Mouse (Mus musculus): ENCODE measurements at regions not wholly inside any gene's neighbourhood (a gene's known extent, or its start where the extent isn't known, plus 50 kb on each side); places are given as distances from the start of the nearest gene placed in this dataset.

DNA sequence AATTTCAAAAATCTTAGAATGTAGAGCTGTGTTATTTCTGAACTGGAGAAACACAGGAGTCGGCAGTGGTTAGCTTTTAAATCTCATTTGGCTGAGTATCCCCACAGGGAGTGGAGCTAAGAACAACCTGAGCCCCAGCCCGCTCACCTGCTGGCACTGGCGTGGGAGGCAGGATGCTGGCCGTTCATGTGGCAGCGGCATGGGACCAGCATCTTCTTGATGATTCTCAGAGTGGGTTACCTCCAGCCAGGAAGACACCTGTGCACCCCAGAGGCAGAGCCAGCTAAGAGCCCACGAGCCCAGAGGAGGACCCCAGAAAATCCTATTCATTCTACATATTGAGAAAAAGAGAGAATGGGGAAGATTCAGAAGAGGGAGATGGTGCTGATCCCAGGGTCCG lies 181.7 kb downstream of the Vrk1 start:
- no peak for DNase-seq (ENCODE audit: low read depth)

DNA sequence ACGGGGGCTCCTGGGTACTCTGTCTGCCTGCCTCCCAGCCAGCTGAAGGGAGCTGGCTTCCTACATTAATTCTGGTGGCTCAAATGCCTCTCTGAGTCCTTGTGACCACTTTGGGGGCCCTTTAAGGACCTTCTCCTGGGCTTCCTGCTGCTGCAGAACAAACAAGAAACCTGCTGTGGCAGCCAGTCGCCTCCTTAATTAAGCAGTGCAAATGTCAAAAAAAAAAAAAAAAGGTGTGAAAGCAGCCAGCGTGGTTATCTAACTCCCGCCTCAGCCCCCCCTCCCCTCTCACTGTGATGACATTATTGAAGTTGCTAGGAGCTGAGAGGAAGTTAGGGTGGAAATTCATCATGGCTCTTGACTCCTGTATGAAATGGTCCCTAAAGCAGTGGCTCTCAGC lies 189.3 kb downstream of the Vrk1 start:
- no peak for DNase-seq (ENCODE audit: low read depth)

DNA sequence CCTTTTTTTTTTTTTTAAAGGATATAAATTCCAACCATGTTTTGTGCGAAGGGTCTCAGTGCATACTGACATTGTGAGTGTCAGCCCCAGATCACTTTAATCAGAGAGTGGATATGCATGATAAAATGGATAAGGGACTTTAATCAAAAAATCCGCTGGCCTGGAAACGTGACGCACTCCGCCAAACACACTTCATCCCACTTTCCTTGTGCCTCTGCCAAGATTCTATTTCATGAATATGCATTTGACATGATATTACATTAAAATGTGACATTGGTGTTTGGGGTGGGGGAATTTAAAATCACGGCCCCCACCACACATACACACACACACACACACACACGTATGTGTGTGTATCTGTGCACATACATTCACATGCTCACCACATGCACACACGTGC lies 193.5 kb downstream of the Vrk1 start:
- no peak for DNase-seq (ENCODE audit: low read depth)

DNA sequence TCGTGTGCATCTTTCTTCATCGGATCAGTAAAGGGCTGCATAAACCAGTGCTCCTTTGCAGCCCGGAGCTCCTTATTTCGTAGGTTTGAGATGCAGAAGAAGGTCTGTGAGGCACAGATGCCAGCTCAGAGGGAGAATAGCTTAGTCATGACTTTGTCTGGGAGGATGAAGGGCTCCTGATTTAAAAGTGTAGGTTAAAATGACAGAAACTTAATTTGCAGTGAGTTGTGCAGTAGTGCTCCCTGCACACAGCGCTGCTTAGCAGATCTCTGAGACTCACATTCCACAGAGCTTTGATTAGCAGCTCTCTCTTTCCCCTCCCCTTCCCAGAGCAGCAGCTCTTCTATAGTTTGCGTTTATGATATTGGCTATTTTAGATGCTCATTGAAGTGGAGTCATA lies 200.9 kb downstream of the Vrk1 start:
- no peak for DNase-seq (ENCODE audit: low read depth)

DNA sequence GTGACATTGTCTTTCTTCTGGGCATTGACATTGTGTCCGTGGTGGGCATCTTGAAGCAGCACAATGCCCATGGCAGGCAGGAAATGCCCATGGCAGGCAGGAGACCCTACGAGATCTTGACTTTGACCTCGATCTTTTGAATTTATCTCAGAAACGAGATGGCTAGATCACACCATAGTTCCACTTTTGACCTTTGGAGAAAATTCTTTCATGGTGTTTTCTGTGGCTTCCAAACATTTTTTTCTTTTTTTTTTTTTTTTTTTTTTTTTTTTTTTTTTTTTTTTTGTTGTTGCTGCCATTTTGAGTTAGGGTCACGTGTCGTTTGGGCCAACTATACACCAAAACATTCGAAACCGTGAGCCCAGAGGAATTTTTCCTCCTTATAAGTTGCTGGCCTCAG lies 201.5 kb downstream of the Vrk1 start:
- DNase-seq (ENCODE audit: low read depth) = no peak

DNA sequence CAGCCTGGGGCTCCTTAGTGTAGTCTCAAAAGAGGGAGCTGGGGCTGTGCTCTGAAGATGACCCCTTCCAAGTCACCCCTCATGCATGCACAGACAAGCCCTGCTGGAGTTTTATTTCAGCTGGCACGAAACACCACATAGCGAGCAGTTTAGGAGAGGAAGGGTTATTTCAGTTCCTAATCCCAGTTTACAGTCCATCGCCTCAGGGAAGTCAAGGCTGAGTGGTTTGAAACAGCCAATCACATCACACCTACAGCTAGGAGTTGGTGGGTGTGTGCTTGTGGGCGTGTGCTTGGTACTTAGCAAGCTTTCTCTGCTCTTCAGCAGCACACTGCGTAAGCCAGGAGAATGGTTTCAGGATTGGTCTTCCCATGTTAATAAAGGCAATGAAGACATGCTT lies 202.4 kb downstream of the Vrk1 start:
- no peak for DNase-seq (ENCODE audit: low read depth)

DNA sequence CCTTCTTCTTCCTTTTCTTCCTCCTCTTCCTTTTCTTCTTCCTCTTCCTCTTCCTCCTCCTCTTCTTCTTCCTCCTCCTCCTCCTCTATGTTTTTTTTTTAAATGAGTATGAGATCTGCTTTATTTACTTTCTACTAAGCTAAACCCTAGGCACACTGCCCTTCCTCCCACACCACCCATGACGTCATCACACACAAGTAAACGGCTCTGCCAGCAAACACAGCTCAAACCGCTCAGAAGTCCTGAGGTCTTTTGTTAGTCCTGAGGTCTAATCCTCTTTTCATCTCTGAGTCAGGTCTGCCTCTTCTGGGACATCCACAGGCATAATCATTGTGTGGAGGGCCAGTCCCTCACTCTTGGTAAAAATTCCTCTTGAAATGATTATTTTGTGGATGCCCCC lies 210.0 kb downstream of the Vrk1 start:
- no peak for DNase-seq (ENCODE audit: low read depth)

DNA sequence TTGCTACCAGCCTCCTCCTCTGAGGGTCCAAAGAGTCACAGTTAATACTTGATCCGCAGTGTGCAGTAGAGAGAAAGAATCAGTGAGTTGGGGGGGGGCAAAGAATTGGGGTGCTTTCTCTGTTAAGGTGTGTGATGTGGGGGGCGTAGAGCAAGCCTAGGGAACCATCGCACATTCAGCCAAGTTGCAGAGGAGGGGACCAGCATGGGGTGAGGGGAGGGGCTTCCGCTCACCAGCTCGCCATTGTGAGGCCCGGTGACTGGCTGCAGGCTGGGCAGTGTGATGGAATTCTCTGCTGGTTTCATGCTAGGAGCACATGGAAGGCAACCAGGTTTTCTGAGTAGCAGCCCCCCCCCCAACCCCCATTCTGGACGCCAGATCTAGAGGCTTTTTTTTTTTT lies 216.2 kb downstream of the Vrk1 start:
- DNase-seq (ENCODE audit: low read depth) = no peak

DNA sequence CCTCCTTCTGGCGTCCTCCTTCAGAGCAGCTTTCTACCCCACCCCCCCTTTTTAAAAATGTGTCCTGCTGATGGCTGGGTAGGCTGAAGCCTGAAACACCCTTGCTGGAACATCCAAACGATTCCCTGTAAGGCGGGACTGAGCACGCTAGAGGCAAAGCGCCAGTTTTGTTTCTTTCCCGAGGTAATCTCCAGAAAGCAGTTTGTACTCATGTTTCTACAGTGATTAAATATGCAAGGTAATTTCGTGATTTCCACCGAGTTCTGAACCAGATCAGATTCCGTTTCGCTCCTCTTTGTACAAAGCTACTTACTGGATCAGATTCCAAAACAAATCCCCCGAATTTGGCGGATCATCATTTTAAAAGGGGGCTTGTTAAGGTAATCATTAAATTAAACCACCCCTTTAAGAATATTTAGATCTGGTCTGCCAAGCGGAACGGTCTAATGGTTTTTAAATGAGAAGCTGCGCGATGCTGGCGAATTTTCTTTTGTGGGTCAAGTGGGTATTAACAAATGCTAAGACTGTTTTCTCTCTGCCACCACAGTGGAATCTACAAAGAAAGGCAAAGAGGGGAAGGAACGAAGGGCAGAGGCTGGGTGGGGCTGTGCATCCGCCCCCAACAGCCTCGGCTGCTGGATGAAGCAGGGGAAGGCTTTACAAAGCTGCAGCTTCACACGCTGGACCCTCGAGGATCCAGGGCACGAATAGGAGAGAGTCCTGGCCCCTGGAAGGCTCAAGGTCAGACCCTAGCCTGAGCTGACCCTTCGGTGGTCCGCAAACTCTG lies 216.9 kb downstream of the Vrk1 start:
- DNase-seq (ENCODE audit: low read depth) = no peak

DNA sequence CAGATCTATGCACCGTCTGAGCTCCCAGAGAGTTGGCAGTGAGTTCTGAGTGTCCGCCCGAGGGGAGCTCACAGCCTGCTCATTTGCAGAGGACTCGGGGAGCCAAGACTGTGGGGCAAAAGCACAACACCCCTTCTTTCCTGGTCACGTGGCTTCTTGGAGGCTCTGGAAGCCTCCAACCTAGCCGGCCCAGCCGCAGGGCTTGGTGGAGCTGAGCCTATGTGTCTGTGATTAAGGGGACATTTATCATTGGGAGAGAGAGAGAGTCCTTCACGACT lies 217.5 kb downstream of the Vrk1 start:
- DNase-seq (ENCODE audit: low read depth) = no peak

DNA sequence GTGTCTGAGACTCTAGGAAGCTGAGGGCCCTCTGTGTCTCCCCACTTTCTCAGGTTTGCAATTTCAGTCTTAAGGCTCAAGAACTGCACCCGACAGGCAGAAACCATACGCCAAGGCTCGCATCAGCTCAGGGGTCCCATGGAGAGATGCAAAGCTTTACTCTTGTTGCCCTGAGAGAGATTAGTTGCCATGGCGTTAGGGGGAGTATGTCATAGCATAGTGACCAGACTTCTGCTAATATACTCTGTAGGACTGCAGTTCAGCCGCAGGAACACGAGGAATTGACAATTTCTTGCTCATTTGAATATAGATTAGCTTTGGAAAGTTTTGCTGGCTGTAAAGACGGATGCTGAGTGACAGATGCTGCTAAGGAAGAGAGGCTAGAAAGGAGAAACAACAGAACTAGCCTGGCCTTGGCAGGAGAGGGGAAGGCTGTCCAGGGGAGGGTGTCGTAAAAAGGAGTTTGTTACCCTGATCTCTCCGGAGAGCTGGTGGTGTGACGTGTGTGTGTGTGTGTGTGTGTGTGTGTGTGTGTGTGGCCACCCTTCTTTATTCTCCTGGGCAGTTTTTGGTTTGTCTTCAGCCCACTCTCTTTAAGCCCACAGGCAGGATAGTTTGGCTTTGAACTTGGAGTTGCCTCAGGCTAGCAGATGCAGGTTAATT lies 235.3 kb downstream of the Vrk1 start:
- no peak for DNase-seq (ENCODE audit: low read depth)

DNA sequence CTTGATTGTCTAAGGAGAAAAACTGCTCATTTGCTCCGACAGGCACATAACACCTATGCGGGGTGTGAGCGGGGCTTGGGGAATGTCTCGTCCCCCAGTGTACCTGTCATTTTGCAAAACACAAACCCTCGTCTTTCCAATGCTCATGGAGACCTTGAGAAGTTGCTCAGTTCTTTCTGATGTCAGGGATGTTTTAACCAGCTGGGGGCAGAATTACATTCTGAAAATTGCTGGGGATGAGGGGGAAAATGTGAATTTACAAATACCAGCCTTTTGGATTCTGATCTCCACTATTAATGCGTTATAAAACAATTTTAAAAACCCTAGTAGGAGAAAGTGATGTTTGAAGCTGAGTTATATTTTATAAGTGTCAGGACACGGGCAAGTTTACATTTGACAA lies 263.6 kb downstream of the Vrk1 start:
- no peak for DNase-seq (ENCODE audit: low read depth)

DNA sequence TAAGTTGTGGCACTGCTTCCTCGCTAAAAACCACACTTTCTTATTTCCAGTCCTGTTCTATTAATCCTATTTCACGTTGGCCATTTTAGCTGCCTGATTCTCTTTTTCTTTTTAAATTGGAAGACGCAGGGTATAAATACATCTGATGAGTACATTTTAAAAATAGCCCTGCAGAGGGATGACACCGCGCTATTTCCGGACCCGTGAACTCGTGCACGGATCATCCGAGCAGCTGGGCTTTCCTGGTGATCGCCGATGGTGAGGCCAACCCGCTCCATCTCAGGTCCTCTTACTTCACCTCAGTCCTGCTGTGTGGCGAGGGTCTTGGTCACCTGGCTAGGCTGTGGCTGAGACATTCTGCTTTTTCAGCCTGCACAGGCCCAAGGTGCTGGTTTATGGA lies 267.9 kb downstream of the Vrk1 start:
- no peak for DNase-seq (ENCODE audit: low read depth)

DNA sequence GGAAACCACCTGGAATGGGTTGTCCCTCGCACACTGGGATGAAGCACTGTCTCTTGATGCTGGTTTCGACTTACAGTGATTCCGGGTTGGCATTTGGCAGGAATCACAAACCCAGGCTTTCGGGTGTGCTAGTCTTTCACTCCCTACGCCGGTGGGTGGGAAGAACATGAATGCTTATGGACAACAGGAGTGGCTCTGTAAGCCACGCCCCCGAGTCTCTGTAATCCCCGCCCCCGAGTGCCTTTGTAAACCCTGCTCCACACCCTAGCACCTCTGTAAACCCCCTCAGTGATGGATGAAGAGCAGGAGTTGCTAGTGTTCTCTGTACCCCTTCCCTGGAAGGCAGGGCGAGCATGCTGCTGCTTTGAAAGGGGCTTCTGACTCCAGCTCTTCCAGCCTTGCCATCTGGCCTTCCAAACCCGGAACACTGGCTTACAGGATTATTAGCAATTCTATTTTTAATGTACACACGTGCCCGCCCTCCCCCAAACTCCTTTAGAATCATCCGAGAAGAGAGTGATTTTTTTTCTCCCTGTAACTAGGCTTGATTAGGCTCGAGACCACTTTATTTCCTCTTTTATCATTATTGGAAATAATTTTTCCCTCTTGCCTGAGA lies 272.6 kb downstream of the Vrk1 start:
- DNase-seq (ENCODE audit: low read depth) = no peak

DNA sequence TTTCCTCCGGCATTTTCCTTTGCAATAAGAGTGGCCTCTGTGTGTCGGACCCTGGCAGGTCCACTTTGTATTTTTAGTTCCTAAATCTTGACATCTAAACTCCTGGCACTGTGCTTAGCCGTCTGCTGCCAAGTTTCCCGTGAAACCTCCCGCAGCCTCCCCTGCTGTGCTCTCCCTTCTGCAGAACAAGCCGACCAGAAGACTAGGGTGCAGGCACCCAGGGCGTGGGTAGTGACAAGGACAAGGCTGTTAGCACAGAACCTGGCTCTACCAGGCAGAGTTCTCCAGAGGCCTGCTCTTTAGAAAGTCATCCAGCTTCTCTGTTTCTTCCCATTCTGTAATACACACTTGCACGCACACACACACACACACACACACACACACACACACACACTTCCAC lies 274.8 kb downstream of the Vrk1 start:
- no peak for DNase-seq (ENCODE audit: low read depth)

DNA sequence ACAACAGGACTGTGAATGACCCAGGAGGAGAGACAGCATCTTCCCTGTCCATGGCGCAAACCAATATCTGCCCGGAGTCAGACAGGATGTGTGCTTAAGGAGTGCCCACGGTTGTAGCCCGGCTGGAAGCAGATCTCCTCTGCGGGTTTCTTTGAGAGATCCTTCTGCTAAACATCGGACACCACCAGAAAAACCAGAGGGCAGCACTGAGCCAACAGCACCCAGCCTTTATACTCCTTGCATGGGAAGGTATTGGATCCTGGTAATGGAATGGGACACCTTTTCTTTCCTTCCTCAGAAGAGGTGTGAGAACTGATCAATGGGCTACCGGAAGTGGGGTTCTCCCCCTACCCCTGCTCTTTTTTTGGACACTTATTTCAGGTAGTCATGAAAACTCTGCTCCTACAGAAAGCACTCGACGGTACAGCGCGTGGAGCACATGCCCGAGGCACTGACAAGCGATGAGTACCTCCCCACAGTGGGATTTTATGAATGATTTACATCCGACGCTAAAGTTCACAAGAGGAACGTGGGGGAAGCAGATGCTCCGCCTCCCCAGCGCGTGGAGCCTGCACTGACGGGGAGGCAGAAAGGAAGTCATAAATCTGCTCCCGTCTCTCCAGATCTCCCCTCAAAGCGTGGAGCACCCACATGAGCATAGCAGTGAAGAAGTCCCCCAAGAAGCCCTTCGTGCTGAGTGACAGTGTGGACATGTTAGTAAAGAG lies 278.9 kb downstream of the Vrk1 start:
- DNase-seq (ENCODE audit: low read depth) = peak; percentile 64

DNA sequence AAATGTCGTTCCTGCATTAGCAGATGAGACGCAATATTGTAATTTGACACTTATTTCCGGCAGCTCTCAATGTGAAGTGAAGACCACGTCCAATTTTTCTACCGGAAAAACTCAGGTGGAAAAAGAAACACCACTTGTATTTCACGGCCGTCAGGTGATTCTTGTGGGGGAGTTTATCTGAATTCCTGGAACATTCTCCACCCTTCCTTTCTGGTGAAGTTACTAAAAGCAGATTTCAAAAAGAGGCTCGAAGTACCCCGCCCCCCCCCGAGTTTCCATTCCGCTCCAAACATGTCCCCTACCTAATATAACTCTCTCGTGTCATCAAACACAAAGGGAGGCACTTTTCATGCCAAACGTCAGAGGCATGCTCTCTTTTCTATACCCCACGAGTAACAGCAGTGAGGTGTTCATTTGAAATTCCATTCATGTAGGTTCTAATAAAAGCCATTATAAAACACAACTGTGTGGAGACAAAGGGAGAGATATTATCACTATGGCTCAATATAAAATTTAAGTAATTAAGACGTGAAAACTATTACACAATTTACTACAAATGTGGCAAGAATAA lies 281.5 kb downstream of the Vrk1 start:
- peak; percentile 52 for DNase-seq (ENCODE audit: low read depth)

DNA sequence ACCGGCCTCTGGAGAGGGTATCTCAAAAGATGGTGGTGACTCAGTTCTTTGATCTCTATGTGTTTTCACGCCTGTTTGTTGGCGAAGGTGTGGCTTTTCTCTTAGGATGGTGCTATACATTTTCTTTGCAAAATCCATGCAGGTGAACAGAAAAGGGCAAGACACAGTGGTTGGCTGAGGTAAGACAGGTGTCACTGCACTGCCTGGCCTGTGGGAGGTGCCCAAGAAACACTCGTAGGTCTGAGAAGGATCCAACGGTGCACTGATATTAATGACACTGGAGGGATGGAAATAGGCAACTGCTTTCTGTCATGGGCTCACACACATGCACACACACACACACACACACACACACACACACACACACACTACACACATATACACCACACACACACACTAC lies 283.1 kb downstream of the Vrk1 start:
- peak; percentile 67 for DNase-seq (ENCODE audit: low read depth)

DNA sequence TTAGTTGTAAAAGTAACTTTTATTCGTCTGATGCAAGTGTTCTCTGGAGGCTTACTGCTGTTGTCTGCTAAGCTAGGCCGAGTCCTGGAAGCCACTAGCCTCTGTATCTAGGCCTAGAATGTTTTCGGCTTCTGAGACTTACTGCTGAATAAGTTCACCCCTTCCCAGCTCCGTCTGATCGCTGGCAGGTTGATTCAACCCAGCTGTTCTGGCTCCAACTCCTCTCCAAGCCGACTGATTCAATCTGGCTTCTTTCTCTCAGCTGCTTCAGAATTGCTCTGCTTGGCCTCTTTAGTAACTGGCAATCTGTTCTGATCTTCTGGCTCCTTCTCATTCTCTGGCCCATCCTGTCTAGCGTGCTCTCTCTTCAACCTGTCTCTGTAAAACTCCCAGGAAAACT lies 285.6 kb downstream of the Vrk1 start:
- DNase-seq (ENCODE audit: low read depth) = no peak

DNA sequence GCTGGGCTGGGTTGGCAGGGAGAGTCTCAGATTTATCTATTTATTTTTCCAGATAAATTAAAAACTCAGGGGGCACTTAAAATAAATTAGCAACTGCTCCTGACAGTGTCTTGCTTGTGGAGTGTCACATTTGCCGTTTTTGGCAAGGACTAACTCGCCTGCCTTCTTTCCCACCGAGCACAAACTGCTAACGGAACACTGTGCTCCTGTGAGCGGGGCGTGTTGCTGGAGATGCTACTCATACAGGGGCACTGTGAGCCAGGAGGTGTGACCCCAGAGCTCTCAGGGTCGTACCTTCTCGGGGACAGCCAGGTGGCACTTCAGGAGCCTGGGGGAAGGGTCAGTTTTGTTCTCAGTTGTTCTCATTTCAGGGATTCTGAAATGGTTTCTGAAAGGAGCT lies 292.6 kb downstream of the Vrk1 start:
- no peak for DNase-seq (ENCODE audit: low read depth)

DNA sequence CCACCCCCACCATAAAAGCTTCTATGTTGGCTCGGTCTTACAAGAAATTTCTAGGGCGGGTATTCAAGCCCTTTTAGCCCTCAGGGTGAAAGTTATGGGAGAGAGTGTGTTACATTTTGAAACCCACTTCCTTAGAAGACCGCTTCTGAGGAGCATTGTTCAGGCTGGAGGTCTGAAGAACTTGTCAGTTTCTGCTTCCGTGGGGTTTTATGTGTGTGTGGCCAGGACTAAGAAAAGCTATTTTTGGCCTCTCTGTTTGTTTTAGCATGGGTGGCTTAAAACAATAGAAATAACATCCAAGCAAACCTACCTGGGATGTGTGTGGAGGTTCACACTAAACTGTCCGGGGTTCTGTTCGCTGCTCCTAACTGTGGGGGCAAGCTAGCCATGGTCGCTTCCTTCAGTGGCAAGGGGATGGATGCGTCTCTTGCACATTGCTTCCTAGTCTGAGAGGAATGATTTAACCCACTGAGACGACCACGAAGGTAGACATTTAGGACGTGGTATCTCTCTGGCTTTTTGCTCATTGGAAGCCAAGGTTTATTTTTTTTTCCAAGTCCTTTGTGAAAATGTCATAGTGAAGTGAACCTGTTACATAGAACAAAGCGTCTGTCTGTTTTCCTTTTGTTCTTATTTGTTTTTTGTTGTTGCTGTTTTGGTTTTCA lies 298.4 kb downstream of the Vrk1 start:
- DNase-seq (ENCODE audit: low read depth) = peak; percentile 63

DNA sequence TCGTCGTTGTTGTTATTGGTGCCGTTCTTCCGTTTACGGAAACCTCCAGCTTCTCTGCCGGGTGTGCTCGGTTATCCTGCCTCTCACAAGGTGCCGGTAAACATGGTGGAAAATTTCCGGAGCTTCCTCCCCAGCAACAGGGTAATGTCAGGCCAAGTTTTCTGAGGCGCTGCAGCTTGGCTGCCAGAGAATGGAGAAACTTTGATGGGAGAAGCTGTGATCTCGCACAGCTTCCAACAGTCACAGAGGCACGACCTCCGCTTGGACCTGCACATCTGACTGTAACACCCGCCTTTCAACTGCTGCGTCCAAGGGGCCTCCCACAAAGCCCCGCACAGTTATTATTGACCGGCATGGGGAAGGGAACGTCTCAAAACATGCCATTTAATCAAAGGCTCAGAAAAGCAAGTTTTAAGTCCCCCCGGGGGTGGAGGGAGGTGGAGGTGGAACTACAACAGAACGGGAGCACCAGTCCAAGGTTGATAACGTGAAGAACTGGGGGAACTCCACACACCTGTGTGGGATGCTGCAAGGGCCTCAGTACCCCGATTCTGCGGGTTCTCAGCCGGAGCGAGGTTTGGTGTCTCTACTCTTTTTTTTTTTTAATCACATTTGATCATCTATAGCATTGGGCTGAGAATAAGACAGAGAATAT lies 299.1 kb downstream of the Vrk1 start:
- peak; percentile 63 for DNase-seq (ENCODE audit: low read depth)

Data from naive thymus-derived CD4-positive, alpha-beta T cell, adult 2 months (primary cell).